8 mouse cellular contexts compared by ENCODE assay signal in genomic region chr13:109229618-109230334, GRCm38 (mm10).
DNase-seq lines count a peak whose midpoint lies in the region; ATAC-seq and TF ChIP-seq lines count a peak whose summit lies in the region.

No protein-coding gene starts in this region.

- no peaks in the 10 kb centered on the region for H3K27me3 ChIP-seq in hindbrain, embryonic 14.5 days (ENCODE audit: control insufficient read depth, insufficient read depth, low read length)

- peak; percentile 24; the same call in 1 of the 2 replicates for ATAC-seq in hindbrain, embryonic 14.5 days (ENCODE audit: low FRiP score)

- H3K9ac ChIP-seq in hindbrain, embryonic 14.5 days: no peak overlapping the region

- DNase-seq in layer of hippocampus, adult 2 months (ENCODE audit: low spot score in 2 of 2): no peak
- no peak for DNase-seq in layer of hippocampus, postnatal 25 days (ENCODE audit: extremely low spot score in 1 of 2, low spot score in 1 of 2)
- DNase-seq in hindbrain, embryonic 14.5 days (ENCODE audit: low spot score): no peak
- DNase-seq in ovary, adult 18-20 months (ENCODE audit: low spot score): no peak
- DNase-seq in yolk sac, embryonic 10.5 days (ENCODE audit: low spot score): no peak
- no peak for DNase-seq in gastrocnemius, adult 18-20 months (ENCODE audit: low spot score)

- TF ChIP-seq CTCF in layer of hippocampus, adult 2 months (conservative IDR thresholded peaks at IDR 0.05): no peak
- no peak for TF ChIP-seq CTCF in cortical plate, adult 2 months (IDR thresholded peaks at IDR 0.05; ENCODE audit: extremely low read depth, insufficient read depth, low read length)

- no peaks in the 10 kb centered on the region for H3K9me3 ChIP-seq in hindbrain, embryonic 14.5 days (ENCODE audit: control insufficient read depth, low read length)

- H3K4me2 ChIP-seq in hindbrain, embryonic 14.5 days (replicated peaks): peak overlapping the region; percentile 29

- WGBS in hindbrain, embryonic 14.5 days: 71% methylated on average over 17 of the region's 17 CpGs
- 10% methylated on average over 17 of the region's 17 CpGs for WGBS in macrophage (ENCODE audit: missing documents)

- TF ChIP-seq POLR2A in cortical plate, adult 2 months (IDR thresholded peaks at IDR 0.05; ENCODE audit: extremely low read depth, insufficient read depth, low read length): no peak

- H3K79me2 ChIP-seq in macrophage (ENCODE audit: inconsistent target): no peaks in the 10 kb centered on the region

- H3K4me1 ChIP-seq in cortical plate, adult 2 months (ENCODE audit: control insufficient read depth, insufficient read depth, low read length): peaks cover 4% of the 10 kb centered on the region; the same call in 1 of the 2 replicates
- H3K4me1 ChIP-seq in hindbrain, embryonic 14.5 days (replicated peaks; ENCODE audit: control insufficient read depth, insufficient read depth, low read length): peaks cover 6% of the 10 kb centered on the region; the same call in 1 of the 2 replicates

- no peaks in the 10 kb centered on the region for H3K36me3 ChIP-seq in hindbrain, embryonic 14.5 days (replicated peaks; ENCODE audit: control insufficient read depth, insufficient read depth)
- H3K36me3 ChIP-seq in macrophage (ENCODE audit: inconsistent target): no peaks in the 10 kb centered on the region

- peak overlapping the region; percentile 57 for H3K4me3 ChIP-seq in layer of hippocampus, adult 2 months
- H3K4me3 ChIP-seq in cortical plate, adult 2 months (ENCODE audit: insufficient read depth, low read length): peak overlapping the region; percentile 9; the same call in 1 of the 2 replicates
- no peak overlapping the region for H3K4me3 ChIP-seq in hindbrain, embryonic 14.5 days (replicated peaks; ENCODE audit: low read length)
- H3K4me3 ChIP-seq in macrophage (ENCODE audit: inconsistent target): peak overlapping the region; percentile 23

- H3K27ac ChIP-seq in layer of hippocampus, adult 2 months: peak overlapping the region; percentile 11; the same call in 1 of the 2 replicates
- no peak overlapping the region for H3K27ac ChIP-seq in cortical plate, adult 2 months (ENCODE audit: insufficient read depth, low read length)
- H3K27ac ChIP-seq in hindbrain, embryonic 14.5 days: no peak overlapping the region
- no peak overlapping the region for H3K27ac ChIP-seq in macrophage
